Mouse (Mus musculus) liver, embryonic 14.5 days (tissue): ENCODE measurements around the gene Krtap3-3.

Experiments used
- CTCF ChIP-seq: IDR thresholded peaks from 2 replicates; pipeline ENCODE4 v1.5.1; 2016; ENCODE audit warnings: antibody characterized with exemption, low read depth, control low read depth
- EP300 ChIP-seq: IDR thresholded peaks from 2 replicates; pipeline ENCODE4 v1.6.1; 2016; ENCODE audit warnings: antibody characterized with exemption, low read depth

GRCm38 (mm10) chr11:99514098-99514497 is 36.6 kb downstream of the Krtap3-3 start:
- TF ChIP-seq CTCF: no peak
- TF ChIP-seq EP300: no peak
